Mouse (Mus musculus): ENCODE measurements around the gene Uevld. TPM values are rescaled to one million over a fixed set of nuclear protein-coding genes. Genes with fewer than 3 reads are reported as not detected.
"Not testable (repeated sequence)": the region's sequence is repeated elsewhere in the genome, so short reads cannot be mapped to it uniquely, and the experiment has no call there.

Uevld gene
- polyA plus RNA-seq, 1 experiment, result 3.7 TPM

DNA sequence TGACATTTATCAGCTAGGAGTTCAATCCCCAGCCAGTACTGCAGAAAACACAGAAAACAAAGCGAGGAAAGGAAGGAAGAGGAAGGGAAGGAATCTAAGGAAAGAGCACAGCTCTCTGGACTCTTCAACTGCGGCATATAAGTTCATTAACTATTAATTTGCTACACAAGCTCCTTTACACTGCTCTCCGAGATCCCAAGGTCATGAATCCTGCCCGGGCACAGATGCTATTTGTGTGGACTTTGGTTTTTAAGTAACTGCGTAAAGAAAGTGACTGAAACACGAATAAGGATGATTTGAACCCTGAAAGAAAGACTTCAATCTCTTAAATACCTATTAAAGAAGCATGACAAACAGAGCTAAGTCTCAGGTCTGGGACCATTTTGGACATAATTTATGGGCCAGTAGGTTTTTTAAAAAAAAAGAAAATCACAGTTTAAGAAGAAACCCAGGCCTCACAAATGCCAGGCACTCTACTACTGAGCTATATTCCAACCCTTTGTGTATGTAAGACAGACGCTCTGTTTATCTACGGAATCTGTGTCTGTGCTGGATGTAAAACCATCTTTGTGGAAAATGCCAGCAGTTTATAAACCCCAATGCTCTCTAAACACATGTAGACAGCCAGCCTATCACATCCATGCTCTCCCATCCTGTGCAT lies 41.8 kb upstream of the Uevld start:
- Histone ChIP-seq H3K27ac (ENCODE audit: control insufficient read depth, insufficient read depth, low read depth, low read length, poor library complexity) (no peak overlapping the region), H3K4me3 (replicated peaks; ENCODE audit: control insufficient read depth, low read depth, low read length) (no peak overlapping the region), H3K4me1 (ENCODE audit: control insufficient read depth, insufficient read depth, low read length) (no peaks in the 10 kb centered on the region)
- TF ChIP-seq CTCF (IDR thresholded peaks at IDR 0.05; ENCODE audit: control insufficient read depth, insufficient read depth, low read length) (no peak), POLR2A (IDR thresholded peaks at IDR 0.05; ENCODE audit: borderline replicate concordance, control insufficient read depth, low read depth, low read length) (no peak)
- WGBS, result 86% methylated on average over 8 of the region's 8 CpGs

- H3K4me1 ChIP-seq (ENCODE audit: control insufficient read depth, insufficient read depth, low read length), result no peaks in the 10 kb centered on the region
- H3K27ac ChIP-seq (ENCODE audit: control insufficient read depth, insufficient read depth, low read depth, low read length, poor library complexity), result no peak overlapping the region
- no peak overlapping the region for H3K4me3 ChIP-seq (replicated peaks; ENCODE audit: control insufficient read depth, low read depth, low read length)
- WGBS, result 34% methylated on average over 2 of the region's 2 CpGs
- TF ChIP-seq POLR2A (IDR thresholded peaks at IDR 0.05; ENCODE audit: borderline replicate concordance, control insufficient read depth, low read depth, low read length), result no peak
Measured at GRCm38 (mm10) chr7:46998942-46999341, 40.6 kb upstream of the Uevld start.

- H3K4me1 ChIP-seq (ENCODE audit: control insufficient read depth, insufficient read depth, low read length), result no peaks in the 10 kb centered on the region; the same call in 1 of the 2 replicates
- whole genome bisulfite sequencing, result 83% methylated on average over 21 of the region's 21 CpGs
- no peak overlapping the region for H3K27ac ChIP-seq (ENCODE audit: control insufficient read depth, insufficient read depth, low read depth, low read length, poor library complexity)
- no peak overlapping the region for H3K4me3 ChIP-seq (replicated peaks; ENCODE audit: control insufficient read depth, low read depth, low read length)
- TF ChIP-seq CTCF (IDR thresholded peaks at IDR 0.05; ENCODE audit: control insufficient read depth, insufficient read depth, low read length) (no peak), POLR2A (IDR thresholded peaks at IDR 0.05; ENCODE audit: borderline replicate concordance, control insufficient read depth, low read depth, low read length) (no peak)
Measured at GRCm38 (mm10) chr7:46997644-46998395, 39.5 kb upstream of the Uevld start.

GRCm38 (mm10) chr7:46997008-46997407 lies 38.7 kb upstream of the Uevld start:
- no peak overlapping the region for H3K4me3 ChIP-seq (replicated peaks; ENCODE audit: control insufficient read depth, low read depth, low read length)
- H3K4me1 ChIP-seq (ENCODE audit: control insufficient read depth, insufficient read depth, low read length), result no peaks in the 10 kb centered on the region; the same call in 1 of the 2 replicates
- H3K27ac ChIP-seq (ENCODE audit: control insufficient read depth, insufficient read depth, low read depth, low read length, poor library complexity), result no peak overlapping the region
- 79% methylated on average over 4 of the region's 4 CpGs for WGBS
- TF ChIP-seq CTCF (IDR thresholded peaks at IDR 0.05; ENCODE audit: control insufficient read depth, insufficient read depth, low read length) (no peak), POLR2A (IDR thresholded peaks at IDR 0.05; ENCODE audit: borderline replicate concordance, control insufficient read depth, low read depth, low read length) (no peak)

- Histone ChIP-seq H3K4me1 (ENCODE audit: control insufficient read depth, insufficient read depth, low read length) (no peaks in the 10 kb centered on the region; the same call in 1 of the 2 replicates), H3K4me3 (replicated peaks; ENCODE audit: control insufficient read depth, low read depth, low read length) (no peak overlapping the region), H3K27ac (ENCODE audit: control insufficient read depth, insufficient read depth, low read depth, low read length, poor library complexity) (no peak overlapping the region)
- WGBS, result 62% methylated on average over 3 of the region's 3 CpGs
- TF ChIP-seq POLR2A (IDR thresholded peaks at IDR 0.05; ENCODE audit: borderline replicate concordance, control insufficient read depth, low read depth, low read length), result no peak
- no peak for TF ChIP-seq CTCF (IDR thresholded peaks at IDR 0.05; ENCODE audit: control insufficient read depth, insufficient read depth, low read length)
Measured at GRCm38 (mm10) chr7:46995558-46995957, 37.2 kb upstream of the Uevld start.

DNA sequence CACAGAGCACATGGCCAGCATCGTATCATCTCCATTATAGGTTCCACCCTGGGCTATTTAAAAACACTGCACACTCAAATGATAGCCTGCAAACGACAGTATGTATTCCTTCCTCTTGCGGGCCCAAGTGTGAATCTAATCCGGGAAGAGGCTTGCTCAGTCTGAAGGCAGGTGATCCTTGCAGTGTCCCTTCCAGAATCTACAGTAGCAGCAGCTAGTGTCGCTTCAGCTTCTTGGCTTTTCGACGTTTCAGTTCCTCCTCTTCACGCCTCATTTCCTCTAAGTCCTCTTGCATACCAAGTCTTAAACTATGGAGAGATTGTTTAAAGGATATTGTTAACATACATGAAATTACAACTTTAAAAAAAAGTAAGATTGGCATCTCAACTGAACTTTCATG lies 34.8 kb upstream of the Uevld start:
- Histone ChIP-seq H3K27ac (ENCODE audit: control insufficient read depth, insufficient read depth, low read depth, low read length, poor library complexity) (no peak overlapping the region; the same call in 1 of the 2 replicates), H3K4me1 (ENCODE audit: control insufficient read depth, insufficient read depth, low read length) (no peaks in the 10 kb centered on the region; the same call in 1 of the 2 replicates)
- TF ChIP-seq CTCF (IDR thresholded peaks at IDR 0.05; ENCODE audit: control insufficient read depth, insufficient read depth, low read length) (no peak), POLR2A (IDR thresholded peaks at IDR 0.05; ENCODE audit: borderline replicate concordance, control insufficient read depth, low read depth, low read length) (no peak)

GRCm38 (mm10) chr7:46989387-46989786 lies 31.1 kb upstream of the Uevld start:
- H3K4me1 ChIP-seq (ENCODE audit: control insufficient read depth, insufficient read depth, low read length); H3K4me3 ChIP-seq (replicated peaks; ENCODE audit: control insufficient read depth, low read depth, low read length); H3K27ac ChIP-seq (ENCODE audit: control insufficient read depth, insufficient read depth, low read depth, low read length, poor library complexity): not testable (repeated sequence)
- whole genome bisulfite sequencing, result 67% methylated on average over 4 of the region's 4 CpGs

More for the DNA sequence above, 34.8 kb upstream of the Uevld start:
- H3K4me3 ChIP-seq (replicated peaks; ENCODE audit: control insufficient read depth, low read depth, low read length), result no peak overlapping the region
- WGBS, result 71% methylated on average over 8 of the region's 8 CpGs

DNA sequence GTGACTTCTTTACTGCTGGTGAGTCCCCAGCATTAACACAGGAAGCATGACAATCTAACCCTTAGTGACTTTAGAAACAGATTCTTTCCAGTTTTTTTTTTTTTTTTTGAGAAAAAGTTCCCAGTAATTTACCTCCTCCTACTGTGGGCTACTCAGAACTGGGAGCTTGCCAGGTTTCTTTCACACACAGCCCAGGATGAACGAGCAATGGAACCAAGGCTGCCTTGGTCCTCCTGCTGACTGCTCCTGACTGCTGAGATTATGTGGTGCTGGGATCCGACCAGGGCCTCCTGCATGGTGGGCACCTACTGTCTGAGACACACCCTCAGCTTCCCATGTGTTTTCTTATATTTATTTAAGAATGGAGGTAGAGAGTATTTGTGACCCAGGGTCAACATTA lies 28.7 kb upstream of the Uevld start:
- WGBS, result 51% methylated on average over 2 of the region's 2 CpGs
- H3K4me3 ChIP-seq (replicated peaks; ENCODE audit: control insufficient read depth, low read depth, low read length), result no peak overlapping the region
- H3K4me1 ChIP-seq (ENCODE audit: control insufficient read depth, insufficient read depth, low read length), result peaks cover 4% of the 10 kb centered on the region; the same call in 1 of the 2 replicates
- no peak overlapping the region for H3K27ac ChIP-seq (ENCODE audit: control insufficient read depth, insufficient read depth, low read depth, low read length, poor library complexity)
- TF ChIP-seq POLR2A (IDR thresholded peaks at IDR 0.05; ENCODE audit: borderline replicate concordance, control insufficient read depth, low read depth, low read length), result no peak
- TF ChIP-seq CTCF (IDR thresholded peaks at IDR 0.05; ENCODE audit: control insufficient read depth, insufficient read depth, low read length), result no peak
